Mouse (Mus musculus) CD8-positive naive resting alpha-beta T cell, adult 2 months (primary cell): ENCODE data around the gene Ccr9.
"Not testable (repeated sequence)": the region's sequence is repeated elsewhere in the genome, so short reads cannot be mapped to it uniquely, and the experiment has no call there.

ENCODE experiments used
- DNase-seq, 2 experiments: peaks; one replicate each; pipeline ENCODE4 v3.0.0; 2022; ENCODE audit warnings: low read depth in 2 of 2, low spot score in 2 of 2

The Ccr9 gene

DNA sequence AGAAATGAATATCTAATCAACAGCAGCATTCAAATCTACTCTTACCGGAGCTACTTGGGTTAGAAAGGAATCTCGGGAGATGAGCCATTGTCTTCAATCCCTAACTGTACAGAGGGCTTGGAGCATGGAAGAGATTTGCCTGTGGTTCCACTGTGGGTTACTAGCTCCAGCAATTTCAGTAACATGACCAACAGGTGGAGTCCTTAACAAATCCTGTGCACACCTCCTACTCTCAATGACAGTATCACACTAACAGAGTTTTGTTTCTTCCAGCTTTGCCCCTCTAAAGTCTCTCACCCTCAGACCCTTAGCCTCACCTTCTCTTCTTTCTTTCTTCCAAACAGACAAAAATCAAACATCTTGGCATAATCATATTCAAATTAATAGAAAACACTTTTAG is 34.9 kb downstream of the Ccr9 start:
- peak in 1 of 2 experiments; percentile 31 for DNase-seq

- DNase-seq, result no peak
Measured at GRCm38 (mm10) chr9:123716301-123716700, 38.1 kb downstream of the Ccr9 start.

- peak; percentile 91 for DNase-seq
Measured at GRCm38 (mm10) chr9:123717186-123718008, 39.2 kb downstream of the Ccr9 start, which contains the start of gene Lztfl1. Gene Lztfl1 (minus strand): TSS chr9:123717697.

DNA sequence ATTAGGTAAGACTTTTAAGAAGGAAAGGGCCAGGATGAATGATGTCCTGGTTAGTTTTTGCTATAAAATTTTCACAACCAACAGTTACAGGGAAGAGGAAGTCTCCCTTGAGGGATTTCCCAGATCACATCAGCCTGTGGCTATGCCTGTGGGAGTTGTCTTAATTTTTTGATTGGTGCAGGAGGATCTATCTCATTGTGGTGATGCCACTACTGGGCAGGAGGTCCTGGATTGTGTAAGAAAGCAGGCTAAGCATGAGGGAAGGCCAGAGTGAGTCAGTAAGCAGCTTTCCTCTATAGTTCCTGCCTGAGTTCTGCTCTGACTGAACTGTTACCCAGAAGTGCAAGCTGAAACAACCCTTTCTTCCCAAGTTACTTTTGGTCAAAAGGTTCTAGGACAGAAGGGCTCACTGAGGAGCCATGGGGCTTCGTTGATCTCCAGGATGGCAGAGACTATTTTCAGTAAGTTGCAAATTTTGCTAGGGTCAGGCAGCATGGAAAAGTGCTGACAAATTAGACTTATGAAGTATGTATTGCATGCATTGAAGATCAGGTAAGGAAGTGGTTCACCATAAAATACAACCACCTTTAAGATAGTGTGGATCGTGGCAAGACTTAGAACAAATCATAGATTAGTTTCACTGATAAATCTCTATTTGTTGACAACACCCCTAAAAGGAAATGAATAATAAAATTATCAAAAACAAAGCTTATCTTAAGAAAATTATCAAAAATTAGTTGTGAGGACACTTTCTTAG is 44.7 kb downstream of the Ccr9 start:
- no peak for DNase-seq

DNA sequence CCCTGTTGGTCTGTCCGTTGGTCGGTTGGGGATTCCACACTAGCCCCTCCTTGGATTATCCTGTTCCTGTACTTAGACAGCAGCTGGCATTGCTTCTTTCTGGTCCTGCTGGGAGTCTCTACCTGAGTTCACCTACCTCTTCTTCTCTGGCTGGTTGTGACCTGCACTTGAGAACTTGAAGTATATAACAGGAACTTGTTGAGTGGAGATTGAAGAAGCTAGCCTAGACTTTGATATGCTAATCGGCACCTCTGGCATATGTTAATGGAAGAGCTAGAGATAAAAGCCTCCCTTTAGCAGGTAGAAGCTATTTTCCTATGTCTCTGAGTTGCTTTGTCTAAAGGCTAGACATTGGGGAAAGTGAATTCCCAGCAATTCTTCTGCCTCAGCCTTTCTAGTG is 53.0 kb downstream of the Ccr9 start:
- DNase-seq, result no peak

DNA sequence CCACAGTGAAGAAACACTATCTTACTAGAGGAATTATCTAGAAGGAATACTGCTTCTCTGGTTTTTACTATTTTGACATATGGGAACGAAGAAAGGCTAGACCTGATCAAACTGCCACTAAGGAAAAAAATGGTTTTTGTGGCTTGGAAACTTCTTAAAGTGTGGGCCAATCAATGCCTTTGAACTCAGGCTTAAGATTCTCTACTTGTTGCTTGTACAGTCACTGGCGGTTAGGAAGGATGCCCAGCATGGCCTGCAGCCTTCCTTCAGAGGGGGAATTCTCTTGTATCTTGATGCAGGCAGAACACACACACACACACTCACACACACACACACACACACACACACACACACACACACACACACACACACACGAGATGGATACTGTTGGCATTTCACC is 55.9 kb downstream of the Ccr9 start:
- no peak for DNase-seq

GRCm38 (mm10) chr9:123740799-123741198 is 62.6 kb downstream of the Ccr9 start:
- no peak for DNase-seq

DNA sequence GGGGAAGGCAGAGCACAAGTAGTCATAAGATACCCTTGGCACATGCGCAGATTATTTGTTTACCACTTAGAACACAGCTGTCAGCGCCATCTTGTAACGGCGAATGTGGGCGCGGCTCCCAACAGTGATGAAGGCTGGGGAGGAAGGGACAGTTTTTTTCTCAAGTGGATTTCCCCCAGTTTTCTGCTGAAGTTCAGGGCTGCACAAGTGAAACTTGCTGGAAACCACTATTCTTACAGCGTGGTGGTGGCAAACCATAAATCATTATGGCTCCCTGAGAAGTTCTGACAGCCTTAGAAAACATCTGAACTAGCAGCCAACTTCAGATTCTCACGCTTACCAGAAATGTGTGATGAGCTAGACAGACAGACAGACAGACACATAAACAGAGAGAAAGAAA is 71.4 kb downstream of the Ccr9 start:
- DNase-seq, result not testable (repeated sequence)

- DNase-seq, result peak; percentile 91 to 93
Measured at GRCm38 (mm10) chr9:123754333-123754732, 76.1 kb downstream of the Ccr9 start.

DNA sequence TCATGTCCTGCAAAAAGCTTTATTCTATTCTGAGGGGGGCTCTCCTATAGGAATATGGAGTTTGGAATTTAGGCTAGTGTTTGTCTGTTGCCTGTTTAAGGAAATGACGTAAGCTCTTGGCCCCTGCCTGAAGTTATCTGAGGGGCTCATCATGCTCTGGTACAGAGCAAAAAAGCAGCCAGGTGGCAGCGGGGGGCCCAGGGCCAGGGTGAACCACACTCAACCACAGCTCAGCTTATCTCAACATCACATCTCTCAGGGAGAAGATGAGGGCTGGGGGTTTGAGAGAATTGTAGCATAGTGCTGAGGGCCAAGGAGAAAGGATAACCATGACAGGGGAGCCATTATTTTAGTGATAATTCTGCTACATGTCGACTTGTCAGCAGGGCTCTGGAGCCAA is 78.5 kb downstream of the Ccr9 start:
- peak; percentile 80 to 87 for DNase-seq

DNA sequence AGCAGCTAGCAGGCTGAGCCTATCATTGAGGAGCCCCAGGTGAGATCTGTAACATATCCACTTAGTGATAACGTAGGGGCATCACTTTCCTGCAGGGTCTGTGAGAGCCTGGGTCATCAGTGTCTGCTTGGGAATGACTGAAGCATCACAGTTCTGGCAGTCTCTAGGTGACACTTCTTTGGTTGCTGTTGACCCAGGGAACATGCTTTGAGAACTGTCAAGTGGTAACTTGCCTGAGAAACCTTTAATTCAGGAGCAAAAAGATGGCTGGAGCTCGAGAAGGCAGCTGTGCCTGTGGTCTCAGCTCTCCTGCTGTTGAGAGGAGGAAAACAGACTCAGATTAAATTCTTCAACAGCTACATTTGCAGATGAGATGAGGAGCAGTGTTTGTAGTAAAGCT is 79.1 kb downstream of the Ccr9 start:
- DNase-seq, result no peak

GRCm38 (mm10) chr9:123758156-123758555 is 79.9 kb downstream of the Ccr9 start:
- DNase-seq, result no peak

DNA sequence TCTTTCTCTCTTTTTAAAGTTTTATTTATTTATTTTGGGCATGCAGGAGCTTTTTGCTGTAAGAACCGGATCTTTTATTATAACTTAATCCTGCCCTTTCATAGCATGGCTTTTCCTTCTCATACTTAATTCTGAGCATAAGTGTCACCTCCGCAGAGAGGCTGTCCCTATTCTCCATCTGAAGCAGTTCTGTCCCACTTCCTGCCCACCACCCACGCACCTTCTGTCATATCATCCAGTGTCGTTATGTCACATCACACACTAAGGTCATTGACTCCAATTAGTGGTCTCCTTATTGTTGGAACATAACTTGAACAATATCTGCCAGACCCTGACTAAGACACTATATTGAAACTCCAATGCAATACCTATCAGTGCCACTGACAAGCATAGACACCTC is 80.4 kb downstream of the Ccr9 start:
- no peak for DNase-seq

DNA sequence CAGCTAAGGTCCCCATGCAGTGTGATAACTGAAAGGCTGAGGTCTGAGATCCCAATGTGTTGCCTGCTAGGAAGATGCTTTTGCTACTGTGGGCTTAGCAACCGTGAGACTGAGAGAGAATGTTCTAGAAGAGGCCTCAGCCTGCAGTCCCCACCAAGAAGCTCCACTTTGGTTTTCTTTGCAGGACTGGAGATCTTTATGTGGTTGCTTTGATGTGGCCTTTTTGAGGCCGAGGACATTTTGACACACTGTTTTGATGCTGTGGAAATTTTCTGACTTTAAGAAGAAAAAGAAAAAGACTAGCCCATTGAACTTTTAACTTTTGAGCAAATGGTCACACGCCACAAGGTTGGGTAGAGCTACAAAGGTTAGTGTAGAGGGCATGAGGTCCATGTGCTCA is 82.6 kb downstream of the Ccr9 start:
- DNase-seq, result no peak

- DNase-seq, result no peak
Measured at GRCm38 (mm10) chr9:123762886-123763285, 84.6 kb downstream of the Ccr9 start.

GRCm38 (mm10) chr9:123763771-123764170 is 85.5 kb downstream of the Ccr9 start:
- DNase-seq, result peak in 1 of 2 experiments; percentile 44

DNA sequence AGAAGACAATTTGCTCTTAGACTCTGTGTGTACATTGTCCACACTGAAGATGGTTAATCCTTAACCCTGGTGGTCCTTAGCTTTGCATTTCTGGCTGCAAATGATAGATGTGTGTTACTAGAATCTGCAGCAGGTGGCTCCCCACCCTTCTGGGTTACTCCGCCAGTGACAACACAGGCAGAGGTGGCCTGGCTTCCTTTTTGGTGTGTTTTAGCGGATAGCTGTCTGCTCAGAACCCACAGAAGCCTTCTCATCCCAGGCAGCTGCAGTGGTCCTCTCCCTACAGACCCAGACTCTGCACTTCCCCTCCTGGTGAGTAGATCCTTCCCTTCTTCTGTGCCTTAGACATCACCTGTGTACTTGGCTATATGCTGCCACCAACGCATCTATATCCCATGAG is 88.8 kb downstream of the Ccr9 start:
- DNase-seq, result peak in 1 of 2 experiments; percentile 47

DNA sequence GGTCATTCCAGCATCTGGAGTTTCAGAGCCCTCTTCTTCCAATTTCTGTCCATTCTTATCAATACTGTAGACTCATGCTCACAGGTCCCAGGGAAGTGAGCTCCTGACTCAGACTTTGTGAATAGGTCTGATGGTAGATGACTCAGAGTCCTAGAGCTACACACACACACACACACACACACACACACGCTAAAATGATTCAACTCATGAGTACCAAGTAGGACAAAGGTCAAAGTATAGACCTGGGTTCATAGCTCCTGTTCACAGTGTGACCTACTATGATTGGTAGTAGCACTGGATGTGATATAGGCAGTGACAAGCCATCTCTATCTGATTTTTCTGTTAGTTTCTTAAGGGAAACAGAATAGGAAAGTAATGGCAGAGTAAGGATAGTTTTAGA is 90.2 kb downstream of the Ccr9 start:
- no peak for DNase-seq

DNA sequence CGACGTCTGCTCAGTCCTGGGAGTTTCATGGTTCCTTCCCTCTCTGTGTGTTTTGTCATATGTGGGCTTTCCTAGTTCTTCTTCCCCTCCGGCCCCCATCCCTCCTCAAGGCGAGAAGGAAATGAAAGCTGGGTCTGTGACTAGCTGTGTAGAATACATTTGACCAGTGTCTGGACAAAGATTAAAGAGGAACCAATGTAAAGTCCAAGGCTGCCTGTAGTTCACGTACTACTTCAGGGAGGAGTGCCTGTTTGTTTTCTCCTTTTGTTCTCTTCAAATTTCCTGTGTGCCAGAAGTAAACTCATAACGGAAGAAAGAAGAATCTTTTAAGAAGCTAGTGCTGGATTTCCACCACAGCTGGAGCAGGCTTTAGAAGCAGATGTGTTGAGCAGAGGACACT is 91.3 kb downstream of the Ccr9 start:
- no peak for DNase-seq

- DNase-seq, result peak in 1 of 2 experiments; percentile 61
Measured at GRCm38 (mm10) chr9:123773299-123773698, 95.1 kb downstream of the Ccr9 start.

DNA sequence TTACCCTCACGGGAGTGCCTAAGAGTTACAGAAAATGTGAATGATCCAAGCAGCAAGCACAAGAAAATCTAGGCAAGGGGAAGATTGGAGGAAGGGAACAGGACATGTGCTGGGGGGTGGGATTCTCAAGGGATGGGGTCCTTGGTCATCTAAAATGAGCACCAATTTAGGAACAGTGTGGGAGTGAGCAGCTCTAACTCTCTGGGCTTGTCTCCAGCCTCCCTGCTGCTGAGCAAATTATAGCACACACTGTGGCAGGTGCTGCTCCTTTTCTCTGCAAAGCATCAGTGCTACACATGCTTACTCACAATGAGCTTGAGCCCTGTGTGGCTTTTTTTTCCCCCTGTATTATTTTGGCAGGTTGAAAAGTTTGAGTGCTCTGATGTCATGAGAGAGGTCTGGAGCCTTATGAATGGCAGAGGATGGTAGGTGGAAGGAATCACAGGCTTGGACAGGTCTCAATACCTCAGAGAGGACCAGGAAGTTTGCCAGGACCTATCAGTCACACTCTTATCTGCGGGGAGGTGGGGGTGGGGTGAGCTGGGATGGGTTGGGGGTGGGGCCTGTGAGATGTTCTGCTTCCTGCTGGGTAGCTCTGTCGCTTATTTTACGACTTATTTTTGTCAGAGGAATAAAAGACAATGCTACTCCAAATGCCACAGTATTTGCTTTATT is 110.8 kb downstream of the Ccr9 start:
- no peak for DNase-seq

- peak; percentile 45 to 64 for DNase-seq
Measured at GRCm38 (mm10) chr9:123796174-123796573, 117.9 kb downstream of the Ccr9 start.
